Mouse (Mus musculus): ENCODE data around the gene Ap1m1. TPM values are rescaled to one million over a fixed set of nuclear protein-coding genes. Genes with fewer than 3 reads are reported as not detected.

Ap1m1 gene
- total RNA-seq, 1 experiment from 2014 or later, result 79.2 TPM

GRCm38 (mm10) chr8:72305210-72305905 is 65.5 kb downstream of the Ap1m1 start, which contains the start of gene Gm10282:
Gm10282 (minus strand) TSS chr8:72305260.
- ATAC-seq (replicated peaks in 1 of 2; ENCODE audit: insufficient read depth in 1 of 2, low FRiP score in 2 of 2, low TSS enrichment in 1 of 2, low read depth in 1 of 2, poor library complexity in 2 of 2, severe bottlenecking in 2 of 2), result no peak

GRCm38 (mm10) chr8:72306913-72307312 is 67.1 kb downstream of the Ap1m1 start:
- ATAC-seq (replicated peaks in 1 of 2; ENCODE audit: insufficient read depth in 1 of 2, low FRiP score in 2 of 2, low TSS enrichment in 1 of 2, low read depth in 1 of 2, poor library complexity in 2 of 2, severe bottlenecking in 2 of 2), result no peak

Other genes starting within 250 kb of the Ap1m1 start
- 1.3 and 3.4 TPM in 2 replicates for gene Cyp4f18, start 230.4 kb upstream of the Ap1m1 start, total RNA-seq (2017)
- gene Olfr372, start 198.8 kb upstream of the Ap1m1 start, total RNA-seq (2017), result not detected in 2 replicates
- not detected in 2 replicates for gene Olfr373, start 156.8 kb upstream of the Ap1m1 start, total RNA-seq (2017)
- gene Olfr374, start 133.0 kb upstream of the Ap1m1 start, total RNA-seq (2017), result not detected in 2 replicates
- gene Tpm4, start 105.0 kb upstream of the Ap1m1 start, total RNA-seq (2017), result 51.1 and 73.7 TPM in 2 replicates
- 317 and 486 TPM in 2 replicates for gene Rab8a, start 78.8 kb upstream of the Ap1m1 start, total RNA-seq (2017)
- 10.1 and 14.3 TPM in 2 replicates for gene Hsh2d, start 50.4 kb upstream of the Ap1m1 start, total RNA-seq (2017)
- not detected in 2 replicates for gene Cib3, start 27.2 kb upstream of the Ap1m1 start, total RNA-seq (2017)
- gene Gm11034, start 26.4 kb upstream of the Ap1m1 start, total RNA-seq (2017), result not detected in 2 replicates
- gene Fam32a, start 20.3 kb upstream of the Ap1m1 start, total RNA-seq (2017), result 67.6 and 81.8 TPM in 2 replicates
- 35.8 and 41.2 TPM in 2 replicates for gene Gm10282, start 65.2 kb downstream of the Ap1m1 start, total RNA-seq (2017)
- 9.4 and 17.1 TPM in 2 replicates for gene Klf2, start 79.0 kb downstream of the Ap1m1 start, total RNA-seq (2017)
- gene Eps15l1, start 181.4 kb downstream of the Ap1m1 start, total RNA-seq (2017), result 50.0 and 54.2 TPM in 2 replicates
- 4.0 and 4.6 TPM in 2 replicates for gene Calr3, start 203.9 kb downstream of the Ap1m1 start, total RNA-seq (2017)
- 6.4 and 9.3 TPM in 2 replicates for gene 1700030K09Rik, start 203.9 kb downstream of the Ap1m1 start, total RNA-seq (2017)
- gene Cherp, start 235.2 kb downstream of the Ap1m1 start, total RNA-seq (2017), result 9.2 and 11.8 TPM in 2 replicates

Data from hematopoietic stem cell, adult 5-6 weeks (primary cell).